Mouse (Mus musculus): Measurements from ENCODE around the gene F2r. TPM values are rescaled to one million over a fixed set of nuclear protein-coding genes. Genes with fewer than 3 reads are reported as not detected.

F2r gene
- total RNA-seq (2021) = 10 to 100 TPM; 66.3 to 72.7 TPM

GRCm38 (mm10) chr13:95618309-95618712 is at the start of gene F2r:
Gene F2r, minus strand, starts transcription at chr13:95618487.
- DNase-seq = peak; percentile 92

- peak; percentile 41 for DNase-seq
Observed at GRCm38 (mm10) chr13:95667260-95667659, 49.0 kb upstream of the F2r start.

GRCm38 (mm10) chr13:95665644-95666356 is 47.5 kb upstream of the F2r start:
- no peak for DNase-seq

GRCm38 (mm10) chr13:95663834-95664233 is 45.5 kb upstream of the F2r start:
- DNase-seq = no peak

- no peak for DNase-seq
Observed at GRCm38 (mm10) chr13:95659432-95659831, 41.1 kb upstream of the F2r start.

- no peak for DNase-seq
Observed at GRCm38 (mm10) chr13:95657171-95657570, 38.9 kb upstream of the F2r start.

- peak; percentile 50 for DNase-seq
Observed at GRCm38 (mm10) chr13:95655284-95655683, 37.0 kb upstream of the F2r start.

GRCm38 (mm10) chr13:95653696-95654095 is 35.4 kb upstream of the F2r start:
- no peak for DNase-seq

- DNase-seq = no peak
Observed at GRCm38 (mm10) chr13:95651870-95652668, 33.8 kb upstream of the F2r start.

- DNase-seq = no peak
Observed at GRCm38 (mm10) chr13:95649941-95650340, 31.7 kb upstream of the F2r start.

GRCm38 (mm10) chr13:95647248-95647647 is 29.0 kb upstream of the F2r start:
- no peak for DNase-seq

- DNase-seq = no peak
Observed at GRCm38 (mm10) chr13:95646687-95647111, 28.4 kb upstream of the F2r start.

- DNase-seq = no peak
Observed at GRCm38 (mm10) chr13:95643740-95644139, 25.5 kb upstream of the F2r start.

- no peak for DNase-seq
Observed at GRCm38 (mm10) chr13:95641061-95641986, 23.0 kb upstream of the F2r start.

- DNase-seq = no peak
Observed at GRCm38 (mm10) chr13:95640408-95640807, 22.1 kb upstream of the F2r start.

- DNase-seq = no peak
Observed at GRCm38 (mm10) chr13:95639336-95640116, 21.2 kb upstream of the F2r start.

GRCm38 (mm10) chr13:95638894-95639293 is 20.6 kb upstream of the F2r start:
- DNase-seq = peak; percentile 41

GRCm38 (mm10) chr13:95637737-95638136 is 19.4 kb upstream of the F2r start:
- DNase-seq = no peak

GRCm38 (mm10) chr13:95635301-95635700 is 17.0 kb upstream of the F2r start:
- DNase-seq = no peak

GRCm38 (mm10) chr13:95634451-95634850 is 16.2 kb upstream of the F2r start:
- no peak for DNase-seq

GRCm38 (mm10) chr13:95633384-95633783 is 15.1 kb upstream of the F2r start:
- DNase-seq = peak; percentile 56

GRCm38 (mm10) chr13:95632144-95632543 is 13.9 kb upstream of the F2r start:
- no peak for DNase-seq
